ENCODE assay signal across 11 mouse cellular contexts in genomic region chr12:116908668-116909067, GRCm38 (mm10).
DNase-seq lines count a peak whose midpoint lies in the region; ATAC-seq and TF ChIP-seq lines count a peak whose summit lies in the region.
"Had no signal": no experiment of that assay in that cellular context is flagged by ENCODE, and none has a peak within 500 bp of the region (broad histone marks: within the 10 kb centered on the region; RNA-seq: fewer than 3 reads in every experiment).

No protein-coding gene starts in this region.

- peaks cover 33% of the 10 kb centered on the region for H3K4me1 ChIP-seq in forebrain, embryonic 10.5 days
- H3K4me1 ChIP-seq in forebrain, postnatal 0 days (ENCODE audit: insufficient read depth) = peaks cover 25% of the 10 kb centered on the region
- H3K4me1 ChIP-seq in lung, postnatal 0 days (ENCODE audit: insufficient read depth, low read depth, low read length) = no peaks in the 10 kb centered on the region

- H3K9me3 ChIP-seq in forebrain, embryonic 10.5 days = no peaks in the 10 kb centered on the region
- no peaks in the 10 kb centered on the region for H3K9me3 ChIP-seq in forebrain, postnatal 0 days (ENCODE audit: low read length)
- H3K9me3 ChIP-seq in lung, postnatal 0 days (ENCODE audit: low read length) = no peaks in the 10 kb centered on the region

- DNase-seq in forebrain, embryonic 10.5 days (ENCODE audit: extremely low spot score, low spot score) = no peak
- DNase-seq in forebrain, postnatal 0 days = peak; percentile 69
- DNase-seq in left cerebral cortex, postnatal 14 days (ENCODE audit: low spot score in 2 of 2) = peak; percentile 56 to 80
- DNase-seq in retina, postnatal 1 day = peak; percentile 36
- no peak for DNase-seq in lung, postnatal 0 days (ENCODE audit: low spot score)
- DNase-seq in kidney, postnatal 14 days = no peak
- DNase-seq: adrenal gland, adult 2 months; kidney, postnatal 10 days; liver had no signal

- H3K36me3 ChIP-seq in forebrain, embryonic 10.5 days (replicated peaks) = no peaks in the 10 kb centered on the region
- no peaks in the 10 kb centered on the region; the same call in 1 of the 2 replicates for H3K36me3 ChIP-seq in forebrain, postnatal 0 days (ENCODE audit: insufficient read depth)
- H3K36me3 ChIP-seq in lung, postnatal 0 days (ENCODE audit: insufficient read depth, low read length) = no peaks in the 10 kb centered on the region

- intact Hi-C loops in left cerebral cortex, postnatal 14 days (cut with DNase I) = no loop called here

- TF ChIP-seq EP300 in lung, postnatal 0 days (IDR thresholded peaks at IDR 0.05) = no peak

- H3K4me3 ChIP-seq in forebrain, embryonic 10.5 days = no peak overlapping the region
- H3K4me3 ChIP-seq in forebrain, postnatal 0 days (ENCODE audit: low read depth, low read length) = no peak overlapping the region
- H3K4me3 ChIP-seq in lung, postnatal 0 days (ENCODE audit: low read depth, low read length) = no peak overlapping the region

- WGBS in forebrain, embryonic 10.5 days = 51% methylated on average over 2 of the region's 2 CpGs
- 19% methylated on average over 2 of the region's 2 CpGs for WGBS in forebrain, postnatal 0 days
- WGBS in lung, postnatal 0 days = 69% methylated on average over 2 of the region's 2 CpGs

- H3K9ac ChIP-seq in forebrain, postnatal 0 days = no peak overlapping the region
- no peak overlapping the region for H3K9ac ChIP-seq in lung, postnatal 0 days (replicated peaks; ENCODE audit: low read depth)

- no peak overlapping the region for H3K4me2 ChIP-seq in forebrain, postnatal 0 days (ENCODE audit: low read depth)
- no peak overlapping the region for H3K4me2 ChIP-seq in lung, postnatal 0 days (replicated peaks; ENCODE audit: low read depth, low read length)

- H3K27me3 ChIP-seq in forebrain, embryonic 10.5 days (ENCODE audit: poor library complexity, severe bottlenecking) = no peaks in the 10 kb centered on the region
- no peaks in the 10 kb centered on the region for H3K27me3 ChIP-seq in forebrain, postnatal 0 days (ENCODE audit: insufficient read depth, low read length)
- H3K27me3 ChIP-seq in lung, postnatal 0 days (replicated peaks; ENCODE audit: insufficient read depth, low read length) = no peaks in the 10 kb centered on the region

- 0 out of 2 replicates have a peak, but pooled peaks have one; percentile 4 for TF ChIP-seq CTCF in forebrain, postnatal 0 days (IDR thresholded peaks at IDR 0.05; ENCODE audit: low read depth)
- TF ChIP-seq CTCF in lung, postnatal 0 days (IDR thresholded peaks at IDR 0.05) = no peak

- H3K27ac ChIP-seq in forebrain, embryonic 10.5 days = peak overlapping the region; percentile 58; the same call in 1 of the 2 replicates
- H3K27ac ChIP-seq in forebrain, postnatal 0 days (ENCODE audit: low read depth, low read length) = peak overlapping the region; percentile 52
- H3K27ac ChIP-seq in lung, postnatal 0 days (ENCODE audit: low read length) = no peak overlapping the region
- H3K27ac ChIP-seq: macrophage had no signal

- peak; percentile 84 for ATAC-seq in forebrain, postnatal 0 days
- ATAC-seq in inflammation-experienced regulatory T-cells, adult 6 months = no peak
- no peak for ATAC-seq in lung, postnatal 0 days

Comparison
In these comparisons a context has a peak if more than half of its experiments do, and no peak if none do; other contexts are left out.
1. DNase-seq: peak in forebrain, postnatal 0 days (single experiment), left cerebral cortex, postnatal 14 days (2 of 2) and retina, postnatal 1 day (single experiment); none in forebrain, embryonic 10.5 days (single experiment), lung, postnatal 0 days (single experiment) and kidney, postnatal 14 days (single experiment).